Mouse (Mus musculus) right cerebral cortex, postnatal 14 days (tissue): Measurements from ENCODE around the gene Ednrb.
A peak's percentile ranks its signal among the peaks of the same experiment; 100 is the strongest.

ENCODE experiments used
- DNase-seq: peaks from one replicate; pipeline ENCODE4 v3.0.0; 2022

The Ednrb gene

DNA sequence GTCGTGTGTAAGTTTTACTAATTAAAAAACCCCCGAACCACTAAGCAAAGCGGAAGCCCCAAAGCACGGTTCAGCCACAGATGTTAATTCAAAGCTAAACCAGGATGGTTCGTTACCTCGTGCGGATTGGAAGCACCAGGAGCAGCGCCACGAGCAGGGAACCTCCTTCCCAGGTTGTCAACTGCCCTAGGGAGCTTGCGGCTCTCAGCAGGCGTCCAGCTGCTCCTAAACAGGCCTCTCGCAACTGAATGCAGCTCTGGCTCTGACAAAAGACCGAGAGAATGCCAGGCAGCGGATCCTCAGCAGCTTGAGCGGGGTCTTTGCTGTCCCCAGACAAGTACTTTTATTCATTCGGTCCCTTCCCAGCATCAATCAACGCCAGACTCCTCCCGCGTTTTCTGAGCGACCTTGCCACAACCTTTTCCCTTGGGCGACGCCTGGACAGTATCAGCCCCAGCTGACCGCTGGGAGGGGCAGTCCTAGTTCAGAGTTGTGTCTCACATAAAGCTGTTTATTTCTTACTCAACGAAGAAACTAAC is at the start of gene Ednrb:
Gene Ednrb, minus strand, starts transcription at position 392 of the 539 bp plus-strand sequence.
- DNase-seq: no peak

DNA sequence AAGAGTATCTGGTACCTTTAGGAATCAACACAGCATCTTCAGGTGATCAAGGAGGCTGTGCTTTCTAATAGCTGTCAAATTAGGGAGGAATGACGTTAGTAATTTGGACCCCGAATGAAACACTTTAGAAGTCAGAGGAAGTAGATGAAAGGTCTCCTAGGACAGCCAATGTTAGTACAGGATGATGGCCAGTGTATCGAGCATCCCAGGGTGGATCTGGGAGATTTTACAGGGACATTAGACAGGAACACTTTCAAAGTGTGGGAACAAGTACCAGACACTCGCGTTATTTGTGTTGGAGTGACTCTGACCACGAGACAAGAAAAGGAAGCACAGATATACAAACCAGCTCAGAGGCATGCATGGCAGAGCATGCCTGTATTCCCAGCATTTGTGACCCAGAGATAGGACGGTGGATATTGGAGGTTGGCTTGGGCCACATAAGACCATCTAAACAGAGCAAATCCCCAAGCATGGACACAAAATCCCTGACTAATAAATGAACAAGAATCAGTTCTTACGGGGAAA is 48.3 kb upstream of the Ednrb start:
- no peak for DNase-seq

DNA sequence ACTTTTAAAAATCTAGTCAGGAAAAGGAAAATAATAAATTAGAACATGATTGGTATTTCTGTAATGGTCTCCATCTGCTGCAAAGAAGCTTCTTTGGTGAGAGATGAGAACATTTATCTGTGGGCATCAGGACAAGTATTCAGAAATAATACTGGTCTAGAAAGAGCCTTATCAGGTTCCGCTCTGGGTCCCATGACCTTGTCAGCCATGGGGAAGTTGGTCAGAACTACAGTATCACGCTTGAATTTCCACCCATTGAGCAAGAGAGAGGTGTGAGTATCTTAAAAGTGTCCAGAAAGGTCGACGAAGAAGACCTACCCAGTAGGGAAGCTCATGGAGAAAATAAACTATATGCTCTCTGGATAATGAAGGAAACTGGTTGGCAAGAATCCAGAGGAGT is 46.6 kb upstream of the Ednrb start:
- DNase-seq: no peak

DNA sequence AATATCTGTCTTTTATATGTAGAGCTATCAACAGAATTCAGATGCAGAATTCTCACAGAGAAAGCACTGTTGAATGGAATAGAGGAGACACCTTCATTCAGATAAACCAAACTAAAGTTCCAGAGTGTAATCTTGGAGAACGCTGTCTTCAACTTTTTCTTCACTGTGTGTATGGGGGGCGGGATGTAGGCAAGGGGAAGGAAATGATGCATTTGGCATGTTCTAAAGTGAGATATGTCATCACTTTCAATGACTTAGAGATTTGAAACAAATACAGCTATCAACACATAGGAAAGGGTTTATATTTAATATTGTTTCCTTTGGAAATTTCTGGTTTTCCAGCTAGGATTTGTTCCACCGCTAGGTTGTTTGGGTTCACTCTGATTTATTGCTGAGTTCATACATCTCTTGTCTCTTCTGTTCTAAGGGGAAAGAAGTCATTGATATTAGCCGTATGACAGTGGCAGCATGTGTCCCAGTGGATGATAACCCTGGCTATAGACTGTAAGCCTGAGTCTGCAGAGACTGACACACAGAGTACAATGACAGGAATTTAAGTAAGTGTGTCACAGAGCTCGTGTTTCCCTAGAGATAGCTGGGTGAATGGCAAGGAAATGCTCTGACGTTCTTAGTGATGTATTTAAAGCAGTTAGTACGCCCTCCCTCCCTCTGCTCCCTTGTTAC is 40.8 kb upstream of the Ednrb start:
- no peak for DNase-seq

DNA sequence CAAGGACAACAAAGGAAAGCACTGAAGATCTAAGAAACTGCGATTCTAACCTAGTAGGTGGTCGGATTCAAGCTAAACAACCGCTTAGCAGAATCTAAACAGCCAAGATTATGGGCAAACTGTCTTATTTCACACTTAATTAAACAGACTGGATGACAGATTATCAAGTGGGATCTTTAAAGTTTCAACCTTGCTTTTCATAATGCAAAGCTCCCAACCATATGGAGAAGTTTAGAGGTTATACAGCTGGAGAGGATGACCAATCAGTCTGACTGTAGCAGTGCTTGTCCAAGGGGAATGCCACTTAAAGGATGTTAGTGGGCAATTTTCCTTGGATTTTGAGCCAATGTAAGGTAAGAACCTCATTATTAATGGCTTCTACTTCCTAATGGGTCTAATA is 38.7 kb upstream of the Ednrb start:
- DNase-seq: no peak

DNA sequence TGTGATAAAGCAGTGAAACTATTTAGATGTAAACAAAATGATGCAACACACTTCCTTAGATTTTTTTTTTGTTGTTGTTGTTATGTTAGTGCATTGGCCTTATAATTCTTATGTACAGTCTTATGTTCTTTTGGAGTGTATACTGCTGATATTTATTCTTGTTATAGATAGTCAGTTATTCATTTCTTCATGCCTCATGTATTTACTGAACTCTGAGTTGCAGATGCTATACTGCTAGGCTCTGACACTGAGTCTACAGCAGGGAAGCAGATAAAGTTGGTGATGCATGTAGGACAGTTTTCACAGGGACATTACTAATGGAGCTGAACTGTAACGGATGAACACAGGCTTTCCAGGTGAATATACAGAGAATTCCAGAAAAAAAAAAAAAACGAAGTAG is 32.9 kb upstream of the Ednrb start:
- no peak for DNase-seq

DNA sequence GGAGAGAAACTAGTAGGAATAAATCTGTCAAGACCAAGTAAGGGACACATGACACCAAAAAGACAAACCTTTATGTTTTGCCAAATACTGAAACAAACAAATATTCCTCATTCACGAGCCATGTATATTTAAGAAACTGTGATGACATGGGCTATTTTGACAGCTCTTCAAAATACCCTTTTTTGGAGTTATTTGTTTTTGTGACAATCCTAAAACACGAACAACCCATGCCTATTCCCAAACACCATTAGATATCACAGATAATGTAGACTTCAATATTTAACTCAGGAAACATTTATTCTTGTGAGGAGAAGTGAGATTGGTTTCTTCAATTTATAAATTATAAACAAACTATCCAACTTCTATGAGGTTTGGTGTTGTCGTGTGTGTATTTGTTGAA is 32.4 kb upstream of the Ednrb start:
- no peak for DNase-seq

DNA sequence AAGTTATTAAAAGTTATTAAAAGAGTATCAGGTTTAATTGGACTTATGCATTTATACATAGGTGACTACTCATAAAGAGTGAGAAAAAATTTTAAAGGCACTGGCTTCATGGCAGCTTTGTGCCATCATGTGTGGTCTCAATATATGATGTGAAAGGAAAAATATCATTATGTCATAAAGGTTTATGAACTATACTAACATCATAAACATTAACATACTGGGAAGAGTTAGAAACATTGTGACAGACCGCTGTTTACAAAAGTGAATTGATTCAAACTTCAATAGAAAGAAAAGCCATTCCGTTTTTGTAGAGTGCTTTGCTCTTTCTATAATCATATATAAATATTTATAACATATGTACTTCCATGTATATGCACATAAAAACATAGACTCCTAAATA is 22.4 kb upstream of the Ednrb start:
- no peak for DNase-seq

DNA sequence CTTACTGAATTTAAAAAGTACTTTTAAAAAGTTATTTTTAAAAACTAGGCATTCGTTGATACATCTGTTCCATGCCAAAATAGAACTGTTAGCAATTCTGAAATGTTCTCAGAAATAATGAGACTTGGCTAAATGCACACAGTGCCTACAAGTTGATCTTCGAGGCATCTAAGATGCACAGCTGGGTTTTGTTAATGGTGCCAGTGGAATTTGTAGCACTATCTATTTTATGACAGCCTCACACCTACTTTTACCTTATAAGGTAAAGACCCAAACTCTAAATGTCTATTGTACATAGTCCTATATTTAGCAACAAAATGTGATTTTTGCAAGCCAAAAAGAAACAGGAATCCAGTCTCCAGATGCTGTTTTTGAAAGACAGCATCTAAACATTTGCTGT is 21.0 kb upstream of the Ednrb start:
- no peak for DNase-seq

DNA sequence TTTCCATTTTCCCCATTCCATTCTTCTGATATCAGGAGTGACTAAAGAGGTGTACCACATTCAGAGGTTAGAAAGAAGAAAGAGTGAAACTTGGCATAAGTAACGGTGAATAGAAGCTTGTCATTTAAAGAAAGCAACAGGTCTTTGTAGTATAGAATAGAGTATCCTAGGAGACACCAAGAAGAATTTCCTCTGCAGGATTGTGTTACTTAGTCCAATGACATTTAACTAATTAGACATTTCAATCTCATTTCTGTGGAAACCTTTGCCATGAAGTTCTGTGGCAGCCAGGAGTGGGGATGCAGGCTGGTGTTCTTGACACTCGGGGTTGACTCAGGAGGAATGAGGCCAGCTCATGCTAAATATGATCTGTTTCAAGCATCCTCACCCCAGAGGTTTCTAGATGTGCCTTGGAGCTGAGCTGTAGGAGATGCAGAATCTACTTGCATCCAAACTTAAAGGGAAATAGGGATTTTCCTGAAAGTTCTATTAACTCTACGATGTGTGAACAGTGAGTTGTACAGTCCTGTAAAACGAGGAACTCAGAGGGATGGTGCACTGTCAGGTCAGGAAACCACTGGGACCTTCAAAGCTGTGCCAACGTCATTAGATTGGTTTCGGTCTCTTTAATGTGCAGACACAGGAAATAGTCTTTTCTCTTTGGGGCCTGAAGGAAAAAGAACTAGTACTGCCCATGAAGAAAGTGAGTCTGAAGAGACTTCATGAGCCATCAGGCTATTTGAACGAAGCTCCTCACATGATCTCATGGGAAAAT is 6.1 kb upstream of the Ednrb start:
- no peak for DNase-seq

DNA sequence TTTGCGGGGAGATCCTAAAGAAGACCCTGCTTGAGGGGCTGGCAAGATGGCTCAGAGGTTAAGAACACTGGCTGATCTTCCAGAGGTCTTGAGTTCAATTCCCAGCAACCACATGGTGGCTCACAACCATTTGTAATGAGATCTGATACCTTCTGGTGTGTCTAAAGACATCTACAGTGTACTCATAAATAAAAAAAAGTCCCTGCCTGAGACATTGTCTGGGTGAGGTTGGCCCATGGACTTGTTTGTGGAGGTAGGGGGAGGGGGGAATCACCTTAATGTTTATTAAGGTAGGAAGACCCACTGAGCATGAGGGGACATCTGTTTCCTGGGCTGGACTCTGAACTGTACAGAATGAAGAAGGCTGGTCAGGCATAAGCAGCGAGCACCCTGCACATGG is 1.5 kb upstream of the Ednrb start:
- no peak for DNase-seq

DNA sequence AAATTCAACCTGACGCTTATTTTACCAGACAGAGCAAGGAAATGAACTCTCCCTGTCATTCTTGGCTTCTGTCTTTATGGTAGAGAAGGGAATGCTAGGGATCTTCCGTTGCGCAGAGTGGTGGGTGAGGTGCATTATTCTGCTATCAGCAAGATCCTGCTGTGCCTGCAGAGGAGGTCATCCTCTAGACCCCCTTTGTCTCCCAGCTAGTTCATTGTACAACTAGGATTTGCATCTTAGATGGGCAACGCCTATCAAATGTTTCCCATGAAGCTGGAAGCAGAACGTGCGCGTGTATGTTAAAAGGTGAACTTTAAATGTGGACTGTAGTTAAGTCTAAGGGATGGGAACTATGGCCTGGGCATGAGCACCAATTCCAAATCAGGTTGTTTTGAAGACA is 742 bp upstream of the Ednrb start:
- no peak for DNase-seq

DNA sequence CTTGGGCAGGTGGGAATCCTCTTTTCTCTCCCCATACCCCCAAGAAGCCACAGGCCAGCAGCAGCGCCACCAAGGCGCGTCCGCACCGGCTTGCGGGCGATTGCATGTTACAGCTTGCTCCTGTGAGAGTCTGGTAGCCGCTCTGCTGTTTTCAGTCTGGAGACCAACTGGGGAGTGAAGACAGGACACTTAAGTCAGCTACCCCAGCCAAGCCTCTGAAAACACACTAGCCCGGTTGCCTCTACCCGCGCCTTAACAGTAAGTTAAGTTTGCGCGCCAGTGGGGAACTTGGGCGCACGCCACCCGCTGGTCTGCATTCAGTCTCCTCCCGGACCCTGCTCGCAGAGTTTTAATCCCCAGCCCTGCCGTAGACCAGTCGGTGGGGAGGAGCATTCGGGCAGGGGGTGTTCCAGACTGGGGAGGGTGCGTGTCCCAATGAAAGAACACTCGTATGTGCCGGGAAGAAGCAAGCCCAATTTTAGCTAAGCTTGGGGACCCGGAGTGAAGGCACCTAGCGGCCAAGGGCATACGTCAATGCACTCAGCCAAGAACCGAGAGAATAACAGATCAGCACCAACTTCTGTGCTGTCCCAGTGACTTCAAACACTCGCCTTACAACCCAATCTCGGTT is 716 bp downstream of the Ednrb start:
- DNase-seq: peak; percentile 36

DNA sequence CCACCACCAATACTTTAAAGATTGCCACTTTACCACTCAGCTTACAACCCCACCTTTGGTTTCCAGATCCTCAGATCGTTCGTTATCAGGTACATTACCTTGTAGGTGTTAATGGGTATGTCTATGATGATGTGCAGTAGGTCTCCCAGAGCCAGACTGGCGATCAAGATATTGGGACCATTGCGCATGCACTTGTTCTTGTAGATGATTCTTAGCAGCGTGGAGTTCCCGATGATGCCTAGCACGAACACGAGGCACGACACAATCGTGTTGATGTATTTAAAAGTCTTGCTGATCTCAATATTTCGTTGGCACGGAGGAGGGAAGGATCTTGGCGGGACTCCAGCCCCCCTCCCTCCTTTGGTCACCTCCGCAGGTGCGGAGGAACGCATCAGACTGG is 1.3 kb downstream of the Ednrb start:
- DNase-seq: peak; percentile 12

DNA sequence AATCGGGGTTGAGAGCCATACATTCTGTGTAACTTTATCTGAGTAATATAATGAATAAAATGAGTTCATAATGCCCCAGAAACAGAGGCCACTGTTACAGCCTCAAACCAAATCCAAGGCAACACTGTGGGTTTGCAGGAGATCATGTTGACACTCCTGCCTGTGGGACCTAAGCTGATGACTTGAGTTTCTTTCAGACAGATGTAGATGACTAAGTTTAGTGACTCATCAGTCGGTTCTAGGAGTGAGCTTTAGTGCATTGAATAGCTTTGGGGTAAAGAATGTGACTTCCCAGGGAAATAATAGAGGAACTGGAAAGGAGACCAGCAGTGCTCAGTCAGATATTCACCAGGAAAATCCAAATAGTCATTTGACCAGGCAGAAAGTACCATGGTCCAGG is 3.8 kb downstream of the Ednrb start:
- DNase-seq: no peak

DNA sequence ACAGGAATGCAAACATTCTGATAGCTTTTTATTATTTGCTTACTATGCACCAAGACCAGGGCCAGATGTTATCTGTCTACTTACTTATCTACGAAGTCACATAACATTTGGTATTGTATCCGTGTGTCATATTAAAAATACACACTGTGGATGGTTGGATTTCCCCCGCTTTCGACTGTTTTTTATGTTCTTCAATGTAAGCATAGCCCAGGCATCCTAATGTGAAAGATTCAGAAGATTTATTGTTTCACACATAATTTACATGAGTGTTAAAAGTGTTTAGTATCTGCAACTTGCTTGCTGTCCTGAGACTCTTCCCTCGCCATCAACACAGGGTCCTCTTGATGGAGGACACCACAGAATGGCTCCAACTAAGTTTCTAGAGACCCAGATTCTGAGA is 5.3 kb downstream of the Ednrb start:
- DNase-seq: no peak

DNA sequence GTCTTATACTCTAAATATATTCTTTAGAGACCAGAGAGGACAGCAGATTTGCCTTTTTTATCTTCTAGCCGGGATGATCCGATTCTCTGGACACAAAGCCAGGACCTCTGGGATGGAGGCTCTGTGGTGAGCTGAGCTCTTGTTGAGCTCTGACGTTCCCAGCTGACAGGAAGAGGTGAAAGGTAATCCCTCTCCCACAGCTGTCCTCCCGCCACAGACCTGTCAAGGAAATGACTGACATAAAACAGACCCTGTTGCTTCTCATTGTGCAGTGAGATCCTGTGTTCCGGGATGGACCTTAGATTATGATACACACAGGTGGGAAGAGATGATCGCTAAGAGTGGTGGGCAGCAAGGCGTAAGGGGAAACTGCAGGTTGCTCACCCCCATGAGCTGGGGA is 9.6 kb downstream of the Ednrb start:
- DNase-seq: no peak

DNA sequence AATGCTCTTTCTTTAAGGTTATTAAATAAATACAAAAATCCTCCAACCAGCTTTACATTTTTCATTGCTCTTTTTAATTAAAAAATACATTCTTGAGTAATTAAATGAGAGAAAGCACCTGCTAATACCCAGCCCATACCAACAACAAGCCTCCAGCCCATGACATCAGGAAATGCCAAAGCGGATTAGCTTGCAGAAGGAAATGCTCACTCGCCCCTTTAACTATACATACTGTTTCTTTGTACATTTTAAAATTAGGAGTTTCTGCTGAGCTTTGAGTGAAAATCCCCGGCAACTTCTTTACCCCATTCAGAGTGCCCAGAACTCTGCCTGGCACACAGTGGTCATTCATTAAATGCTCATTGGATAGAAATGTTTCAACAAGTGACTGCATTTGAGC is 10.1 kb downstream of the Ednrb start:
- no peak for DNase-seq

DNA sequence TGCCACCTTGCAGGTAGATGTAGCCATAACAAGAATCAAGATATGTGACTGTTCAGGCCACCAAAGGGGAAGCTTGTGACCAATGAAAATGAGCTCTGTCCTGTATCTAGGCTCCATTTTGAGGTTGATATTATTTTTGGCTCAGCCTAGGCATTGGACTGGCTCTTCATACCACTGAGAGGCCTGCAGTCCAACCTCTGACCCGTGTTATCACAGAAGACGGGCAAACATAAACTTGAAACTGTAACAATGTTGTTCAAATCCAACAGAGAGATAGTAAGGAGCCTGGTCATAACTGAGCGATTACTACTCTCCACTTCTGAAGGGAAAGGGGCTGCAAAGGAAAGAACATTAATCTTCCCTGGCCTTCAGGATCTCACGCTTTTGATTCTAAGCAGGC is 11.7 kb downstream of the Ednrb start:
- no peak for DNase-seq

DNA sequence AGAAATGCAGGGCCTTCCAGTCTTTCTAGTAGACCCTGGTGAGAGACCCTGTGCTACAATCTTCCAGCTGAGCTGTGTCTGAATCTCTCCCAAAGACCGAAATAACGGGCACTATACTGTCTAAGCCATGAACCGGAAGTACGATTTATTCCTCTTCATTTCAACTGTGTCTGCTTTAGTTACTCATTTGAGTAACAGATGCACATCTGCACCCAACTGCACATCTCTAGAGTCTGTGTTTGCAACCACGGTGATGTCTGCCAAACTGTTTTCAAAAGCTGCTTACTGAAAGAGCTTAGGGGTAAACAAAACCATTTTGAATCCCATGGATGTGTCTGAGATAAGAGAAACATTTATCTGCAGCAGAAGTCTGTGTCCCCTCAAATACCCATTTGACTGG is 13.2 kb downstream of the Ednrb start:
- no peak for DNase-seq

DNA sequence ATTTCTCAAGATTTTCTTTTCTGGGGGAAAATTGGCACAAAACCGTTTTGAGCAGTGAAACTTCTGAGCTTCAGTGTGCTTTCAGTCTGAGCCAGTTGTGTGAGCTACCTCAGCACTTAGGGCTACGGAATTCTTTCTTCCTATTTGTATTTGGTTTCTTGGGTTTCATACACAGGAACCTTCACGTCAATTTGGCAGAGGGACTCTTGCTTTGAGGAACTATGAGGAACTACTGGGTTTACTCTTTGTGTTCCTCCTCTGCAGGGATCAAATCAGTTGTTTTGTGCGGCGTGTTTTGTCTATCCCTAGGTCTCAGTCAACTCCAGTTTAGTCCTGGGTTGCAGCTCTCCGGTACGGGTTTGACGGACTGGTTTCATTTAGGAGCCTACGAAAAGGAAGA is 17.9 kb downstream of the Ednrb start:
- DNase-seq: no peak

DNA sequence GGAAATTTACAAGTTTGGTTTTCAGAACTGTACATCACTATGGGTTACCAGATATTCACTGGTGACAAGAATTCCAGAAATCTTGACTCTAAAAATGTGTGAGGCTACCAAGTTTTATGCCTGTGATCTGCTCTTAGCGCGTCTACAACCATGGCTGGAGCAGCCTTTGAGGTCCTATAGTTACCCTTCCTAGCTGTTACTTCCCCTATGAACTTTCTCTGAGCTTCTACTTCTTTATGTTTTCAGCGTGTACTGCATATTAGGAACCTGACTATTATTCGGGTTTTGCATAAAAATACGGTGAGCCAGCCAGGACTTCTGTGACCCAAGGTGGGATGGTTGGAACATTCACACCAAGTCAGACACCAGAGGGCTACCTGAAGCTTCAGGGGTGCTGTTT is 18.3 kb downstream of the Ednrb start:
- no peak for DNase-seq

DNA sequence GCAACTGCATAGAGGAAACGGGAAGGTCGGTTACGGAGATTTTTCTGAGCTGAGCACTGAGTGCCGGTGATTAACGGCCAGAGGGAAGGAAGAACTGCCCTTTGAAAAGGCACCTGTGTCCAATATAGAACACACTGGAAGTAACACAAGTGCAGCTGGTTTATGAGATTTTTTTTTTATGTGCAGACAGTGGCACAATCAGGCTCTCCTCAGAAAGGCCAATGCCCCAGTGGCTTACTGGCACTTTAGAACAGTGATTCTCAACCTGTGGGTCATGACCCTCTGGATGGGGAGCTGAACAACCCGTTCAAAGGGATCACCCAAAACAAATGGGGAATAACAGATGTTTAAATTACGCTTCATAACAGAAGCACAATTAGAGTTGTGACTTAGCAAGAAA is 20.7 kb downstream of the Ednrb start:
- DNase-seq: no peak

DNA sequence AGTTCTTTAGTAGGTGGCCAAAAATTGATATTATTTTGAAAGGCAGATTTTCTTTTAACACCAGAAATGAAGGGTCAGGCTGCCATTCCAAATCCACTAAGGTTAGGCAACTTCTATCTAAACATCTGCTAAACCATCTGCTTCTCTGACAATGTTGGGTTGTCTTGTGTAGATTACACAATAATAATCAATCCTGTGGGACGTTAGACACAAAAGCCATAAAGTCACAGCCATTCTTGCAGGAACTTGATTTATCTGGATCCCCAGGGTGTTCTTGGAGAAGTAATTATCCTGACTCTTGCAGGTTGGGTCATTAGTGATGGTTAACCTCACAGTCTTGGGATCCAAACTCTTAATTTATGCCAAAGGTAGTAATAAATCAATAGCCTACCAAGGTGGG is 21.6 kb downstream of the Ednrb start:
- DNase-seq: no peak
